In genomic region chr17:50762231-50762630, GRCm38 (mm10) we compare ENCODE assay signal across 19 mouse cellular contexts.
DNase-seq lines count a peak whose midpoint lies in the region; ATAC-seq and TF ChIP-seq lines count a peak whose summit lies in the region.
"Had no signal": no experiment of that assay in that cellular context is flagged by ENCODE, and none has a peak within 500 bp of the region (broad histone marks: within the 10 kb centered on the region; RNA-seq: fewer than 3 reads in every experiment).

No protein-coding gene starts in this region.

- no peaks in the 10 kb centered on the region for H3K36me3 ChIP-seq in intestine, embryonic 15.5 days
- H3K36me3 ChIP-seq: embryonic facial prominence, embryonic 10.5 days; forebrain, embryonic 15.5 days; heart, embryonic 12.5 days; hindbrain, embryonic 12.5 days had no signal

- TF ChIP-seq CTCF in layer of hippocampus, adult 2 months (conservative IDR thresholded peaks at IDR 0.05) = no peak

- no peak for ATAC-seq in intestine, embryonic 15.5 days
- ATAC-seq: forebrain, embryonic 15.5 days; liver, postnatal 0 days had no signal

- peak overlapping the region; percentile 81 for H3K27ac ChIP-seq in layer of hippocampus, adult 2 months
- no peak overlapping the region for H3K27ac ChIP-seq in intestine, embryonic 15.5 days
- H3K27ac ChIP-seq: embryonic facial prominence, embryonic 10.5 days; hindbrain, embryonic 12.5 days had no signal

- no peak overlapping the region for H3K4me2 ChIP-seq in intestine, embryonic 15.5 days (replicated peaks)
- H3K4me2 ChIP-seq: forebrain, embryonic 15.5 days; heart, embryonic 12.5 days; hindbrain, embryonic 12.5 days; midbrain, embryonic 11.5 days had no signal

- no peaks in the 10 kb centered on the region for H3K27me3 ChIP-seq in intestine, embryonic 15.5 days (replicated peaks)
- H3K27me3 ChIP-seq: forebrain, embryonic 15.5 days; heart, embryonic 12.5 days; hindbrain, embryonic 12.5 days had no signal

- H3K9me3 ChIP-seq in intestine, embryonic 15.5 days = no peaks in the 10 kb centered on the region
- H3K9me3 ChIP-seq: embryonic facial prominence, embryonic 10.5 days; forebrain, embryonic 15.5 days; heart, embryonic 12.5 days; hindbrain, embryonic 12.5 days had no signal

- H3K4me1 ChIP-seq in intestine, embryonic 15.5 days (replicated peaks) = no peaks in the 10 kb centered on the region
- H3K4me1 ChIP-seq: hindbrain, embryonic 12.5 days had no signal

- H3K9ac ChIP-seq in intestine, embryonic 15.5 days = no peak overlapping the region
- H3K9ac ChIP-seq: forebrain, embryonic 15.5 days; heart, embryonic 12.5 days; hindbrain, embryonic 12.5 days; liver, postnatal 0 days had no signal

- 68% methylated on average over 5 of the region's 5 CpGs for WGBS in intestine, embryonic 15.5 days

- DNase-seq in cerebellum, adult 18-20 months = peak; percentile 33 to 45
- DNase-seq in cerebellum, postnatal 4 days (ENCODE audit: low spot score in 2 of 2) = no peak
- DNase-seq in layer of hippocampus, adult 2 months (ENCODE audit: low spot score in 2 of 2) = no peak
- DNase-seq in layer of hippocampus, adult 8-10 months (ENCODE audit: low spot score in 2 of 2) = no peak
- DNase-seq in right cerebral cortex, adult 18-20 months = peak; percentile 15
- DNase-seq in right cerebral cortex, postnatal 36 days (ENCODE audit: low spot score in 2 of 2) = no peak
- DNase-seq in right cerebral cortex, postnatal 4 days = peak; percentile 34
- DNase-seq: adrenal gland, postnatal 25 days; heart, postnatal 14 days; kidney, adult 11 months; liver, postnatal 0 days; lung, postnatal 14 days; spleen, adult 18-20 months had no signal

- no peak overlapping the region for H3K4me3 ChIP-seq in layer of hippocampus, adult 2 months
- H3K4me3 ChIP-seq in intestine, embryonic 15.5 days (replicated peaks) = no peak overlapping the region
- H3K4me3 ChIP-seq: embryonic facial prominence, embryonic 10.5 days; forebrain, embryonic 15.5 days; heart, embryonic 12.5 days; hindbrain, embryonic 12.5 days had no signal

Comparison
In these comparisons a context has a peak if more than half of its experiments do, and no peak if none do; other contexts are left out.
1. DNase-seq: peak in cerebellum, adult 18-20 months (2 of 2), right cerebral cortex, adult 18-20 months (single experiment) and right cerebral cortex, postnatal 4 days (single experiment); none in cerebellum, postnatal 4 days (0 of 2), layer of hippocampus, adult 2 months (0 of 2), layer of hippocampus, adult 8-10 months (0 of 2) and right cerebral cortex, postnatal 36 days (0 of 2).